Mouse (Mus musculus): Measurements from ENCODE around the gene Kcnk2. TPM values are rescaled to one million over a fixed set of nuclear protein-coding genes. Genes with fewer than 3 reads are reported as not detected.

Gene Kcnk2
- 23.3 and 25.3 TPM in 2 replicates for polyA plus RNA-seq (2014; fragmentation: Nextera tagmentation; extraction: Ambion mirVana)

DNA sequence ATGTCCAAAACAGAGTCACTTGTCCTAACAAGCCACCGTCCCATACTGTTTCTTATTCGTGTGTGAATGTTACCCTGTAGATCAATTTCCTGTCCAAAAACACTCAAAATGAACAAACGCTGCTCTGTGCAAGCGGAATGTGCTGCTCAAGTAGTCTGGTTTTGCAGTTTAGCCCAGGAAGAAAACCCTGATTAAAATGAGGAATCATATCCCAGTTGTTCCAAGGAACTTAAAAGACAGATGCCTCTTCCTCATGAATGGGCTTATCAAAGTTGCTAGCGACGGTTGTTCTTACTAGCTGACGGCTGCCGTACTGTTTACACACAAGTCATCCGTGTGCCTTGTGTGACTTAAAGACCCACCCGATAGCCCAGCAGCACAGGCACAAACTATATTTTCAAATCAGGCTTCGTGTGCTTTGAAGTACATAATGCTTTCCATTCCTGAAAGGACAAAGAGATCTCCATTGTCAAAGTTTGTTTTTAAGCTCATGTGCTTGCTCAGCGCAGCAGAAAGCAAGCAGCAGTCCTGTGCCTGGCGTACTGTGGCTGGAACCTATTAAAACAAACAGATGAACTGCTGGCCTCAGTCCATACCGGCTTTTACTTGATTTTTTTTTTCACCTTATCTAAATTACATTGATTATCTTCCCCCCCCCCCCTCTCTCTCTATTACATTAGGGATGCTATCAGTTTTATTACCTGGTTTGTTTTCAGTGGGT, at the start of gene Kcnk2:
Gene Kcnk2, minus strand, starts transcription at position 51 of the 721 bp plus-strand sequence.
- H3K9me3 ChIP-seq (ENCODE audit: control insufficient read depth, low read length), result no peaks in the 10 kb centered on the region
- H3K27ac ChIP-seq, result no peak within 1 kb of the TSS
- no peaks in the 10 kb centered on the region for H3K27me3 ChIP-seq (ENCODE audit: control insufficient read depth, insufficient read depth, low read length)
- H3K9ac ChIP-seq, result no peak within 1 kb of the TSS
- DNase-seq (ENCODE audit: low spot score), result no peak
- no peaks in the 10 kb centered on the region for H3K36me3 ChIP-seq (replicated peaks; ENCODE audit: control insufficient read depth, insufficient read depth)
- no peak for ATAC-seq (ENCODE audit: low FRiP score)
- 62% methylated on average over 14 of the region's 14 CpGs for WGBS
- peaks cover 5% of the 10 kb centered on the region for H3K4me1 ChIP-seq (replicated peaks; ENCODE audit: control insufficient read depth, insufficient read depth, low read length)
- H3K4me3 ChIP-seq (replicated peaks; ENCODE audit: low read length), result no peak within 1 kb of the TSS
- H3K4me2 ChIP-seq (replicated peaks), result no peak within 1 kb of the TSS

GRCm38 (mm10) chr1:189440741-189441140, 38.7 kb upstream of the Kcnk2 start:
- DNase-seq (ENCODE audit: low spot score), result no peak
- Histone ChIP-seq H3K4me3 (replicated peaks; ENCODE audit: low read length) (no peak overlapping the region), H3K9me3 (ENCODE audit: control insufficient read depth, low read length) (no peaks in the 10 kb centered on the region), H3K27ac (no peak overlapping the region), H3K4me2 (replicated peaks) (no peak overlapping the region), H3K4me1 (replicated peaks; ENCODE audit: control insufficient read depth, insufficient read depth, low read length) (no peaks in the 10 kb centered on the region), H3K27me3 (ENCODE audit: control insufficient read depth, insufficient read depth, low read length) (no peaks in the 10 kb centered on the region), H3K9ac (no peak overlapping the region), H3K36me3 (replicated peaks; ENCODE audit: control insufficient read depth, insufficient read depth) (no peaks in the 10 kb centered on the region)
- WGBS, result 85% methylated on average over 9 of the region's 9 CpGs
- ATAC-seq (ENCODE audit: low FRiP score), result no peak

GRCm38 (mm10) chr1:189437126-189437525, 35.1 kb upstream of the Kcnk2 start:
- no peak overlapping the region for H3K4me3 ChIP-seq (replicated peaks; ENCODE audit: low read length)
- H3K9ac ChIP-seq, result no peak overlapping the region
- H3K27me3 ChIP-seq (ENCODE audit: control insufficient read depth, insufficient read depth, low read length), result no peaks in the 10 kb centered on the region
- ATAC-seq (ENCODE audit: low FRiP score), result no peak
- H3K4me2 ChIP-seq (replicated peaks), result no peak overlapping the region
- H3K27ac ChIP-seq, result no peak overlapping the region
- no peaks in the 10 kb centered on the region for H3K4me1 ChIP-seq (replicated peaks; ENCODE audit: control insufficient read depth, insufficient read depth, low read length)
- 74% methylated on average over 5 of the region's 5 CpGs for WGBS
- no peaks in the 10 kb centered on the region for H3K9me3 ChIP-seq (ENCODE audit: control insufficient read depth, low read length)
- no peaks in the 10 kb centered on the region for H3K36me3 ChIP-seq (replicated peaks; ENCODE audit: control insufficient read depth, insufficient read depth)
- DNase-seq (ENCODE audit: low spot score), result no peak

GRCm38 (mm10) chr1:189435452-189435851, 33.4 kb upstream of the Kcnk2 start:
- WGBS, result 71% methylated on average over 10 of the region's 10 CpGs
- H3K9ac ChIP-seq, result no peak overlapping the region

DNA sequence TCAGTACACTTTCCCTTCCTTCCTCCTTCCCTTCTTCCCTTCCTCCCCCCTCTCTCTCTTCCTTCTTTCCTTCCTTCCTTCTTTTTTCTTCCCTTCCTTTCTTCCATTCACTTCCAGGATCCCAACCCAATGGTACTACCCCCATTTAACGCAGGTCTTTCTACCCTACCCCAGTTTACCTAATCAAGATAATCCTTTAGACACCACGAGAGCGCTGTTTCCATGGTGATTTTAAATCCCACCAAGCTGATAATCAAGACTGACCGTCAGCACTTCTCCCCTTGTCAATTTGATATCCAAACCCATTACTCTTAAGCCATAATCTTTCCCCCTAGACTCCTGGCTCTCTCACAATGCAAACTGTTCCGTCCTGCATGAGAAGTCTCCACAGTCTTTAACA, 29.4 kb upstream of the Kcnk2 start:
- ATAC-seq (ENCODE audit: low FRiP score), result no peak
- WGBS, result 30% methylated on average over 5 of the region's 5 CpGs

More at GRCm38 (mm10) chr1:189435452-189435851, 33.4 kb upstream of the Kcnk2 start:
- no peaks in the 10 kb centered on the region for H3K36me3 ChIP-seq (replicated peaks; ENCODE audit: control insufficient read depth, insufficient read depth)
- ATAC-seq (ENCODE audit: low FRiP score), result no peak
- H3K27ac ChIP-seq, result no peak overlapping the region
- H3K4me1 ChIP-seq (replicated peaks; ENCODE audit: control insufficient read depth, insufficient read depth, low read length), result no peaks in the 10 kb centered on the region; the same call in 1 of the 2 replicates
- H3K9me3 ChIP-seq (ENCODE audit: control insufficient read depth, low read length), result no peaks in the 10 kb centered on the region
- H3K4me3 ChIP-seq (replicated peaks; ENCODE audit: low read length), result no peak overlapping the region
- no peaks in the 10 kb centered on the region for H3K27me3 ChIP-seq (ENCODE audit: control insufficient read depth, insufficient read depth, low read length)
- no peak overlapping the region for H3K4me2 ChIP-seq (replicated peaks)
- DNase-seq (ENCODE audit: low spot score), result no peak

DNA sequence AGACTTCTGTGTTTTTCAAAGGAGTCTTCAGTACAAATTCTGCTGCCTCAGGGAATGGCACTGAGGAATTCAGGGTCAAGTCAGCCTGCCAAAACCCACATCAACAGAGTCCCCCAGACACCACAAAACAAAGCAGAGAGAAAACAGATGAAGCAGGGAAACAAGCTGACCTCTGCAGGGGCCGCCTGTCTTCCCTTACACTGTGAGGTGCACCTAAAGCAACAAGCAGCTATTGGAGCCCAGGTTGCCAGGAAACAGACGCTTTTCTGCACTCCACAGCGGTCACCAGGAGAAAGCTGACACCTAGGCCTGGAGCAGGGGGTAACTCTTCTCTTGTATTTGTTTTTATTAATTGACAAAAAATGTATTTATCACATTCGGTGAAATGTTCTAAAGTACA, 28.5 kb upstream of the Kcnk2 start:
- H3K36me3 ChIP-seq (replicated peaks; ENCODE audit: control insufficient read depth, insufficient read depth), result no peaks in the 10 kb centered on the region
- no peaks in the 10 kb centered on the region for H3K9me3 ChIP-seq (ENCODE audit: control insufficient read depth, low read length)
- peaks cover 5% of the 10 kb centered on the region for H3K4me1 ChIP-seq (replicated peaks; ENCODE audit: control insufficient read depth, insufficient read depth, low read length)
- H3K27ac ChIP-seq, result no peak overlapping the region
- H3K4me2 ChIP-seq (replicated peaks), result no peak overlapping the region
- no peaks in the 10 kb centered on the region for H3K27me3 ChIP-seq (ENCODE audit: control insufficient read depth, insufficient read depth, low read length)
- H3K4me3 ChIP-seq (replicated peaks; ENCODE audit: low read length), result no peak overlapping the region
- DNase-seq (ENCODE audit: low spot score) (peak; percentile 45), ATAC-seq (ENCODE audit: low FRiP score) (no peak)
- H3K9ac ChIP-seq, result no peak overlapping the region
- 26% methylated on average over 4 of the region's 4 CpGs for WGBS

More for the DNA sequence above, 29.4 kb upstream of the Kcnk2 start:
- H3K9ac ChIP-seq, result no peak overlapping the region
- H3K4me3 ChIP-seq (replicated peaks; ENCODE audit: low read length), result no peak overlapping the region
- H3K36me3 ChIP-seq (replicated peaks; ENCODE audit: control insufficient read depth, insufficient read depth), result no peaks in the 10 kb centered on the region
- no peak overlapping the region for H3K27ac ChIP-seq
- H3K9me3 ChIP-seq (ENCODE audit: control insufficient read depth, low read length), result no peaks in the 10 kb centered on the region
- H3K4me1 ChIP-seq (replicated peaks; ENCODE audit: control insufficient read depth, insufficient read depth, low read length), result peaks cover 5% of the 10 kb centered on the region
- no peak overlapping the region for H3K4me2 ChIP-seq (replicated peaks)
- H3K27me3 ChIP-seq (ENCODE audit: control insufficient read depth, insufficient read depth, low read length), result no peaks in the 10 kb centered on the region
- DNase-seq (ENCODE audit: low spot score), result no peak

- DNase-seq (ENCODE audit: low spot score) (no peak), ATAC-seq (ENCODE audit: low FRiP score) (no peak)
- WGBS, result 63% methylated on average over 10 of the region's 10 CpGs
- H3K9me3 ChIP-seq (ENCODE audit: control insufficient read depth, low read length), result no peaks in the 10 kb centered on the region
- no peaks in the 10 kb centered on the region for H3K27me3 ChIP-seq (ENCODE audit: control insufficient read depth, insufficient read depth, low read length)
- no peak overlapping the region for H3K4me3 ChIP-seq (replicated peaks; ENCODE audit: low read length)
- no peak overlapping the region for H3K4me2 ChIP-seq (replicated peaks)
- H3K27ac ChIP-seq, result peak overlapping the region; percentile 27
- peaks cover 5% of the 10 kb centered on the region for H3K4me1 ChIP-seq (replicated peaks; ENCODE audit: control insufficient read depth, insufficient read depth, low read length)
- H3K36me3 ChIP-seq (replicated peaks; ENCODE audit: control insufficient read depth, insufficient read depth), result no peaks in the 10 kb centered on the region
- no peak overlapping the region for H3K9ac ChIP-seq
Measured at GRCm38 (mm10) chr1:189429566-189429965, 27.5 kb upstream of the Kcnk2 start.

DNA sequence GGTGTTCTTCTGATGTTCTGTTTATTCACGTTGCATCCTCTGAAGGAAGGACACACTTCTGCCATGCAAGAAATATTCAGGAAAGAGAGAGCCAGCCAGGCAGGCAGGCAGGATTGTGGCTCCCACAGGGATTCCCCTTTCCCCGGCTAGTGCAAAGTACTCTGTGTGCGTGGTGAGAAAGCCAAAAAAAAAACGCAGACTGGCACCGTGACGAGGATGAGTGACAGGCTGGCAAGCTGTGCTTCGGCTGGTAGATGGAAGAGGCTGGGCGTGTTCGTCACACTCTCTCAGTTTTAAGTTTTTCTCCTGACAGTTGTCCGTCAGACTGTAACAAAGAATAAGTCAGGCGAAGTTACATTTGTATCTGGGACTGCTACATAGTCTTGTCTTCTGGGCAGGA, 24.2 kb upstream of the Kcnk2 start:
- Histone ChIP-seq H3K9me3 (ENCODE audit: control insufficient read depth, low read length) (no peaks in the 10 kb centered on the region), H3K27ac (no peak overlapping the region), H3K9ac (no peak overlapping the region), H3K36me3 (replicated peaks; ENCODE audit: control insufficient read depth, insufficient read depth) (no peaks in the 10 kb centered on the region), H3K4me3 (replicated peaks; ENCODE audit: low read length) (no peak overlapping the region), H3K4me2 (replicated peaks) (no peak overlapping the region), H3K4me1 (replicated peaks; ENCODE audit: control insufficient read depth, insufficient read depth, low read length) (peaks cover 5% of the 10 kb centered on the region), H3K27me3 (ENCODE audit: control insufficient read depth, insufficient read depth, low read length) (no peaks in the 10 kb centered on the region)
- no peak for DNase-seq (ENCODE audit: low spot score)
- ATAC-seq (ENCODE audit: low FRiP score), result no peak
- WGBS, result 83% methylated on average over 11 of the region's 11 CpGs

DNA sequence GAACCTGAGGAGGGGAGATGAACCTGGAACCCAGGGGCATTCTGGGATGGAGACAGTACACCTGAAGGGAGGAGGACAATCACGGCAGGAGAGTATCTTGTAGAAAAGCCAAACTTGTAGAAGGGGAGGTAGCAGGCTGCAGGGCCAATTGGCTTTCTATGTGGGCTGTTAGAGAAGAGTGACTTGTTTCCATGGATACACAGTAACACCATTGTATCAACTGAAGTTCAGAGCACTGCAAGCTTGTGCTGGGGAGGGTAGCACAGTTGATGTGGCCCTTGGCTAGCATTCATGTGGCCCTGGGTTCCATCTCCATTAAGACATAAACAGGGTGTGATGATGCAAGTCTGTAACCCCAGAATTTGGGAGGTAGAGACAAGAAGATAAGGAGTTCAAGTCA, 17.8 kb upstream of the Kcnk2 start:
- Histone ChIP-seq H3K9me3 (ENCODE audit: control insufficient read depth, low read length) (no peaks in the 10 kb centered on the region), H3K27ac (no peak overlapping the region), H3K4me2 (replicated peaks) (no peak overlapping the region), H3K4me3 (replicated peaks; ENCODE audit: low read length) (no peak overlapping the region), H3K36me3 (replicated peaks; ENCODE audit: control insufficient read depth, insufficient read depth) (no peaks in the 10 kb centered on the region), H3K27me3 (ENCODE audit: control insufficient read depth, insufficient read depth, low read length) (no peaks in the 10 kb centered on the region), H3K4me1 (replicated peaks; ENCODE audit: control insufficient read depth, insufficient read depth, low read length) (no peaks in the 10 kb centered on the region), H3K9ac (no peak overlapping the region)
- DNase-seq (ENCODE audit: low spot score) (no peak), ATAC-seq (ENCODE audit: low FRiP score) (no peak)
- 44% methylated on average over 1 of the region's 1 CpGs for WGBS

GRCm38 (mm10) chr1:189409906-189410305, 7.8 kb upstream of the Kcnk2 start:
- H3K27me3 ChIP-seq (ENCODE audit: control insufficient read depth, insufficient read depth, low read length), result no peaks in the 10 kb centered on the region
- DNase-seq (ENCODE audit: low spot score) (no peak), ATAC-seq (ENCODE audit: low FRiP score) (no peak)
- no peaks in the 10 kb centered on the region for H3K9me3 ChIP-seq (ENCODE audit: control insufficient read depth, low read length)
- no peaks in the 10 kb centered on the region for H3K36me3 ChIP-seq (replicated peaks; ENCODE audit: control insufficient read depth, insufficient read depth)
- peaks cover 8% of the 10 kb centered on the region for H3K4me1 ChIP-seq (replicated peaks; ENCODE audit: control insufficient read depth, insufficient read depth, low read length)
- no peak overlapping the region for H3K4me2 ChIP-seq (replicated peaks)
- 90% methylated on average over 6 of the region's 6 CpGs for WGBS
- no peak overlapping the region for H3K4me3 ChIP-seq (replicated peaks; ENCODE audit: low read length)
- no peak overlapping the region for H3K27ac ChIP-seq
- no peak overlapping the region for H3K9ac ChIP-seq

All from hindbrain, embryonic 14.5 days (tissue).